Mouse (Mus musculus): ENCODE data around the gene Col6a5.
"Not testable (repeated sequence)": the region's sequence is repeated elsewhere in the genome, so short reads cannot be mapped to it uniquely, and the experiment has no call there.

The Col6a5 gene

DNA sequence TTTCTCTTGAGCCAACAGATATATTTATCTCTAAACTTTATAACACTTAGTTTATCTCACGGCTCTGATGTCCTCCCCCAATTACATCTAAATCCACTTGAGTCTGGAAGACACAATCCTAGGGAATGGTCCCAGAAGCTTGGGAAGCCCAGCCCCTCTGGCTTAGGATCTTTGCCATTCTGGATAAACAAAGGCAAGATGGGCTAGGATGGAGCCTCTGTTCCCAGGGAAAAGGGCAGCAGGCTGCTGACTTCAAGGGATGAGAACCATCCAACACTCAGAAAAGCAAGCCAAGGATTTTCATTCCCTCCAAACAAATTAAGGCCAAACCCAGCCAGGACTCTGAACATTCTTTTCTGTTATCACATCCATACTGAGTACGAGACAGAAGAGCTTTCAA is 51.1 kb downstream of the Col6a5 start:
- DNase-seq (ENCODE audit: low spot score in 2 of 2), result no peak

GRCm38 (mm10) chr9:105907411-105907810 is 53.0 kb downstream of the Col6a5 start:
- no peak for DNase-seq (ENCODE audit: low spot score in 2 of 2)

- DNase-seq (ENCODE audit: low spot score in 2 of 2), result no peak
Measured at GRCm38 (mm10) chr9:105887521-105887920, 72.9 kb downstream of the Col6a5 start.

GRCm38 (mm10) chr9:105884656-105885430 is 75.6 kb downstream of the Col6a5 start:
- DNase-seq (ENCODE audit: low spot score in 2 of 2), result no peak

DNA sequence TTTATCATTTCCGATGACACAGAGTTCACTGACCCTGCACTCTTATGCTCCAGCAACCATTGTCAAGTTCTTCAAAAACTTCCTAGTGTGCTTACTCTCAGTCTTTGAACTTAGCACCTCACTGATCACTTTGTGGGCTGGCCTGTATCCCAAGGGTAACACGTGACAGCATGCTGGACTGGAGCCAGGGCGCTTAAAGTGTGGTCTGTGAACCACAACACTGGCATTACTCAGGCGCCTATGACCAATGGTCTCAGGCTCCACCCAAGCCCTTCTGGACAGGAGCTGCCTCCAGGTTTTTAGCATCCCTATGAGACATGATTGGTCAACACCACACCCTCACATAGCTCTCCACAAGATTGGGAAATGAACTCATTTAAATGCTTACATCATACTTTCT is 79.7 kb downstream of the Col6a5 start:
- peak in 1 of 2 experiments; percentile 64 for DNase-seq (ENCODE audit: low spot score in 2 of 2)

- no peak for DNase-seq (ENCODE audit: low spot score in 2 of 2)
Measured at GRCm38 (mm10) chr9:105878365-105879108, 81.9 kb downstream of the Col6a5 start.

GRCm38 (mm10) chr9:105876124-105876523 is 84.3 kb downstream of the Col6a5 start:
- no peak for DNase-seq (ENCODE audit: low spot score in 2 of 2)

- peak in 1 of 2 experiments; percentile 61 for DNase-seq (ENCODE audit: low spot score in 2 of 2)
Measured at GRCm38 (mm10) chr9:105871643-105872042, 88.8 kb downstream of the Col6a5 start.

DNA sequence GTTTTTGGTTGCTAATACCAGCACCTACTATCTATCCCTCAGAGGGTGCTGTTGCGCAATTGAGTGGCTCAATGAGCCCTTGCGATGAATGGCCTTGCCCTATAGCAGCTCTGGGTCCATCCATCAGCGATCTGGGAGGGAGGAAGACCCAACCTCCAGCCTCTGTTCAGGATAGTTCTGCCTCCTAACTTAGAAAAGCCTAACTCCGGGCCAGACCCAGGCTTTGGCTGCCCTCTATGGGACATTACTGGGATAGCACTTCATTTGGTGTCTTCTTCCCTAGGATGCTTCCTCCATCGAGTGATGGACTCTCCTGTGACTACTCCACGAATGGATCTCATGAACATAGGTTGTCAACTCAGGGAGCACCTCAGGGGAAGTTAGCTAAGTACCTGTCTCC is 102.7 kb downstream of the Col6a5 start:
- DNase-seq (ENCODE audit: low spot score in 2 of 2), result peak; percentile 35 to 71

GRCm38 (mm10) chr9:105852778-105853065 is 107.7 kb downstream of the Col6a5 start:
- no peak for DNase-seq (ENCODE audit: low spot score in 2 of 2)

- DNase-seq (ENCODE audit: low spot score in 2 of 2), result no peak
Measured at GRCm38 (mm10) chr9:105852015-105852777, 108.2 kb downstream of the Col6a5 start.

DNA sequence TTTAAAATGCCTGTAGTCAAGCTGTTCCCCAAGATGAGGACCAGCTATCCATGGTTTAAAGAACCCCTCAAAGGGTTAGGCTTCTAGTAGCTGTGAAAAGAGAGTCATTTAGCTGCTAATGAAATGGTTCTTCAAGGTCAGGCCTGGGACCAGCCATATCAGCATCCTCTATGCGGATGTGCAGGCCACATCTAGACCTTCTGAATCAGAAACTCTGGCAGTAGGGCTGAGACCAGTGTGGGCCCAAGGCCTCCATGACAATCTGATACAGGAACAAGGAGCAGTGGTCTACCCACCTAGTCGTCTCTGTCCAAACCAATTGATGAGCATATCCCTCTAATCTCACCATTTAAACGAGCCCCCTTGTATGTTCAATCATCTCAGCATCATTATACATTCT is 109.4 kb downstream of the Col6a5 start:
- no peak for DNase-seq (ENCODE audit: low spot score in 2 of 2)

GRCm38 (mm10) chr9:105848396-105848795 is 112.0 kb downstream of the Col6a5 start:
- no peak for DNase-seq (ENCODE audit: low spot score in 2 of 2)

DNA sequence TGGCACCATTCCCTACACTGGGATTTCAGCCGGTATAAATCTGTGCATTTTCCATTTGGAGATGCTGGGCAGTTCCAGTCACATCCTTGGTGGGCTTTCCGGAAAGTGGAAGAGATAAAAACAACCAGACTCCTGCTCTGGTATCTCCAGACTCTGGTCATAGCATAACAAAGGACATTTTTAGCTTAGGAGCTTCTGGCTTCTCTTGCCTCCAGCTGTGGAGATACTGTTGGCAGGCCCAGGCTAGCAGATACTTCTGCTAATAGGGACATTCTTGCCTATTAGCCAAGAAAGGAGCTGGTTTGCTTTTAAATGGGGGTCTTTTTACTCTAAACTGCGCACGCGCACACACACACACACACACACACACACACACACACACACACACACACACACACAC is 113.2 kb downstream of the Col6a5 start:
- DNase-seq (ENCODE audit: low spot score in 2 of 2), result no peak

DNA sequence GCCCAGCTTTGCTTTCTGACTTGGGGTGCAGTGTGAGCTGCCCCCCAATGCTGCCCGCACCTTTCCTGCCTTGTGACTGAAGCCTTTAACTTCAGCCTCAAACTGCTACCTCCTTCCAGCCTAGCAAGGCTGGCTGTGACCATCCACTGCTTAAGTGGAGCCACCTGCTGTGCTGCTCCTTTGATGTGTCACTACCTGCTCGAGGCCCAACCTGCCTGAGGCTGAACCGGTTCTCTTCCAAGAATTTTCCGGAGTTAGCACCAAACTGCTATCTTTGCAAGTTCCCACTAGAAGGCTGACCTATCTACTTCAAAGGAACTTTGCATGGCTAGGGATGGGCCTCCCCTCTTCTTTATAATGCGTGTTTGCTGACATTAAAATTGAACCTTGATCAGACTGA is 119.1 kb downstream of the Col6a5 start:
- not testable (repeated sequence) for DNase-seq (ENCODE audit: low spot score in 2 of 2)

GRCm38 (mm10) chr9:105839147-105839515 is 121.3 kb downstream of the Col6a5 start:
- DNase-seq (ENCODE audit: low spot score in 2 of 2), result no peak

DNA sequence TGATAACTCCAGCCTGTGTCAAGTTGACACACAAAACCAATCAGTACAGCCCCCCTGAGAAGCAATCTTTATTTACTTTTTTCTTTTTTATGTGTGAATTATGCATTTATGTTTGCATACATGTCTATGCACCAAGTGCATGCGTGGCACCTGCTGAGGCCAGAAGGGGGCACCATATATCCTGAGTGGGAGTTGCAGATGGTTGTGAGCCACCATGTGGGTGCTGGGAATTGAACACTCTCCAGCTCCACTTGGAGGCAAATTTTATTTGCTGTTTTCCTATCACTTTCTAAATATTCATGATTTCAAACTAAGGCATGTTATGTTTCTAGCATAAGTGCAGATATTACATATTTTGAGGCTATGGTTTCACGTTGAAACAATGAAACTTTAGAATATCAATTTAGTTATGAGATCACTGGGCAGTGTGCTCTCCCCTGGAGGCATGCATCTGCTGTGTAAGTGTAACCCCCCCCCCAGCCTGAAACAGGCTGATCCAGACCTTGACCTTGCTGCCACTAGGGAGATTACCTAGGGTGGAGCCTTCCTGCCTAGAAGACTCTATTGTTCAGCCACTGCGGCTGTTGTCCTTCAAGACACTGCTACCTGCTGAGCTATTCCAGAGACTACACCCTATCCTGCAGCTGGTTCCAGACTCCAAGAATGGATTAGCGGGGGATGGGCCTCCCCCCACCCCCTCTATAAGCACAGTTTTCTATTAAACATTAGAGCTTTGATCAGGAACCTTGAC is 121.9 kb downstream of the Col6a5 start:
- no peak for DNase-seq (ENCODE audit: low spot score in 2 of 2)

GRCm38 (mm10) chr9:105835587-105835986 is 124.9 kb downstream of the Col6a5 start:
- DNase-seq (ENCODE audit: low spot score in 2 of 2), result peak in 1 of 2 experiments; percentile 31

DNA sequence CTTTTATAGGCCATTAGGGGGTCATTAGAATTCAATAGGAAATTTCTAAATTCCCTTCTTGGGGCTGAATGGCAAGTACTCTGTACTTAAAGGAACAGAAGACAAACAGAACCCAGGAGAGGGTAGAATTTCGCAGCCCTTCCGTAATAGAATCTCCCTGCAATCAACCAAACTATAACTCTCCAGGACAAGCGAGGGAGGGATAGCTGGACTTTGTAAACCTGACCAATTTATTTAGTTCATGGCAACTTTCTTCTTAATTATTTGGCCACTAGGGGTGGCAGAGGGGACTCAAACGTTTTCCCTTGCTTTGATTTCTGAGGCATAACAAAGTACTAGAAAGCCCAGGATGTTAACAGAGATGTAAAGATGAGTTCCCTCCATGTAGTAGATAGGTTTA is 125.6 kb downstream of the Col6a5 start:
- DNase-seq (ENCODE audit: low spot score in 2 of 2), result no peak

DNA sequence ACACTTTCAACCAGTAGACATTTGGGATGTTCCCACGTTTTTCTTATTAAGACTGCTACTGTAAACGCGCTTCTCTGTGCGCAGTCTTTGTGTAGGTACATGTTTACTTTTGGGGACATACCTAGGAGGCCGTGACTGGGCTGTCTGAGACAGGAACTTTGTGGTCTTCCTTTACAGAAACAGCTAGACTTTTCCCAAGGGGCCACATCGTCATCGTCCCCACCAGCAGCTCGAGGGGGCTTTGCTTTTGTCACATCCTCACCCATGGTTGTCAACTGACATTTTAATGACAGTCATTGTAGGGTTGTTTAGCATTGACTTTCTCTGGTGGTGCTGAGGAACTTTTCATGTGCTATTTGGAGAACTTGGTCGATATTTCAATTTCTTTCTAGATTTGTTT is 129.2 kb downstream of the Col6a5 start:
- no peak for DNase-seq (ENCODE audit: low spot score in 2 of 2)

DNA sequence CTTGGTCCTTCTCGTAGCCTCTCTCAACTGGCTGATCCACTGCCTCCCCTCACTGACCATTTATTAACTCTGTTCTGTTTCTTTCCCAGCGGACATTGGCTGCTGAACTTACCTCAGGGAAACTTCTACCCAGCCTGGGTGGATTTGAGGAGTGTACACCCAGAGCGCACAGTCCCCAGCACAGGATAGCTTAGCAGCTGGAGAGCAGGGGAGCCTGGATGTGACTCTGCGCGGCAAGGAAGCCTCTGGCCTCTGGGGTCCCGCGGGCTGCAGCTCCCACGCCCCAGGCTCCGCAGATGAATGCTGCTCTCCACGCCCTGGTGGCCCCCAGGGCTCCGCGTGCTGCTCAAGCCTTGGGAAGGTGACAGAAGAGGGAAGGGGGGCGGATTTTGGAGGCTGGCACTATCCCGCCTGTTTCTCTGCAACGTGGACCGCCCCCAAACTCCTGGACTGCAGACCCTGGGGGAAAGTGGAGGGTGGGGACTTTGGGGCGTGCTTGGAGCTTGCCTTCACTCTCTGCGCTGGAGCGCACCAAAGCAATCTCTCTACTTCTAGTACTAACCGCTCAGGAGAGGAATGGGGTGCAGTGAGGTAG is 132.6 kb downstream of the Col6a5 start, which contains the start of gene Col6a6:
Col6a6 (minus strand) TSS at position 370 of the 595 bp plus-strand sequence.
- no peak for DNase-seq (ENCODE audit: low spot score in 2 of 2)
